Mouse (Mus musculus) forebrain, postnatal 0 days (tissue): ENCODE data around the gene Fat3. TPM values are rescaled to one million over a fixed set of nuclear protein-coding genes. Genes with fewer than 3 reads are reported as not detected.

Experiments
- ATAC-seq: fragments of 200-750 bp; cut with Nextera tagmentation; 2 replicates; pipeline ENCODE4 v1.8.0; 2017; ENCODE audit warnings: mild to moderate bottlenecking, moderate library complexity
- DNase-seq: peaks from one replicate; pipeline ENCODE4 v3.0.0-alpha.2; 2015
- H3K27ac ChIP-seq: fragments of 300-500 bp; sonication (generic); 2 replicates; pipeline ENCODE4 v1.5.1; 2014; ENCODE audit warnings: low read depth, mild to moderate bottlenecking, antibody characterized with exemption, low read length, moderate library complexity, mixed read lengths
- H3K27me3 ChIP-seq: fragments of 300-500 bp; sonication (generic); 2 replicates; pipeline ENCODE4 v1.6.1; 2014; ENCODE audit warnings: mild to moderate bottlenecking, low read length, mixed read lengths; ENCODE audit not compliant: insufficient read depth
- H3K36me3 ChIP-seq: fragments of 300-500 bp; sonication (generic); 2 replicates; pipeline ENCODE4 v1.6.1; 2014; ENCODE audit warnings: mild to moderate bottlenecking, moderate library complexity; ENCODE audit not compliant: insufficient read depth
- H3K4me1 ChIP-seq: fragments of 300-500 bp; sonication (generic); 2 replicates; pipeline ENCODE4 v1.6.1; 2014; ENCODE audit warnings: antibody characterized with exemption; ENCODE audit not compliant: insufficient read depth
- H3K4me2 ChIP-seq: fragments of 300-500 bp; sonication (generic); 2 replicates; pipeline ENCODE4 v1.6.1; 2014; ENCODE audit warnings: low read depth, mild to moderate bottlenecking, moderate library complexity
- H3K4me3 ChIP-seq: fragments of 300-500 bp; sonication (generic); 2 replicates; pipeline ENCODE4 v1.5.1; 2014; ENCODE audit warnings: low read depth, low read length, mixed read lengths
- H3K9ac ChIP-seq: fragments of 300-500 bp; sonication (generic); 2 replicates; pipeline ENCODE4 v1.6.1; 2014; ENCODE audit warnings: mild to moderate bottlenecking
- H3K9me3 ChIP-seq: fragments of 300-500 bp; sonication (generic); 2 replicates; pipeline ENCODE4 v1.6.1; 2016; ENCODE audit warnings: low read length
- CTCF ChIP-seq: sonication (generic); IDR thresholded peaks from 2 replicates; pipeline ENCODE4 v1.5.1; 2016; ENCODE audit warnings: antibody characterized with exemption, control low read depth, low read depth
- WGBS: fragments of 180-500 bp; shearing (Covaris S2); extraction: QIAGEN DNeasy Blood & Tissue Kit; methylation state at CpG from one replicate; pipeline ENCODE4 v1.1.7; 2014; 5-methylcytosine and 5-hydroxymethylcytosine counted together
- polyA plus RNA-seq: library from polyadenylated mRNA; unstranded; fragments of >200 nt; fragmentation: Nextera tagmentation; extraction: Ambion mirVana; gene quantifications from 2 replicates; pipeline ENCODE4 v1.2.1, GENCODE M21; 2015
- total RNA-seq: library from RNA; depleted of rRNA; stranded (reverse); fragments of >200 nt; gene quantifications from 2 replicates; pipeline ENCODE4 v1.2.3, GENCODE M21; 2014; rRNA removed

Fat3 gene
- total RNA-seq (45.4 and 50.4 TPM in 2 replicates), polyA plus RNA-seq (3.9 and 5.6 TPM in 2 replicates)

- peak within 1 kb of the TSS; percentile 81 for H3K4me3 ChIP-seq
- no peaks in the 10 kb centered on the region for H3K9me3 ChIP-seq
- H3K9ac ChIP-seq: peak within 1 kb of the TSS; percentile 64
- H3K36me3 ChIP-seq: no peaks in the 10 kb centered on the region
- H3K27me3 ChIP-seq: no peaks in the 10 kb centered on the region
- ATAC-seq (peak; percentile 21; the same call in 1 of the 2 replicates), DNase-seq (peak; percentile 58)
- peak within 1 kb of the TSS; percentile 83 for H3K4me2 ChIP-seq
- peak within 1 kb of the TSS; percentile 84 for H3K27ac ChIP-seq
- 0 out of 2 replicates have a peak, but pooled peaks cover 8% of the 10 kb centered on the region for H3K4me1 ChIP-seq
- 2% methylated on average over 21 of the region's 21 CpGs for WGBS
- TF ChIP-seq CTCF: no peak
Measured at GRCm38 (mm10) chr9:16501186-16501711, at the start of gene Fat3. Gene Fat3, minus strand, starts transcription at chr9:16501285.

GRCm38 (mm10) chr9:16532884-16533283, 31.8 kb upstream of the Fat3 start:
- no peak for ATAC-seq

DNA sequence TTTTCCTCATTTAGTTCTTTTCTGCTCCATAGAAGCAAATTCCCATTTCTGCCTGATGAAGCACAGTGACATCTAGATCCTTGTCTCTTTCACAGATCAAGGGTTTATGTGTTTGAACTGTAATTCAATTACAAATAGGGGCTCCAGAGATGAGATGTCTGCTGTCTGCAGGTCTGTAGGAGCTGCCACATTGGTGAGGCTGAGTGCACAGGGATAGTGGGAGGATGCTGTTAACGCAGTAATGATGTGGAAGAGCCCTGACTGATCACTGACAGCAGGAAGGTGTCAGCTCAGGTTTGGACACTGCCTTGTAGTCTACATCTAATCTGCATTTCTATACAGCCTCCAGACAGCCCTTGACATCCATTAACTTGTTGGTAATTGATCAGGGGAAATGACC, 16.5 kb upstream of the Fat3 start:
- H3K9me3 ChIP-seq: no peaks in the 10 kb centered on the region
- ATAC-seq (no peak), DNase-seq (no peak)
- WGBS: 78% methylated on average over 1 of the region's 1 CpGs
- H3K36me3 ChIP-seq: no peaks in the 10 kb centered on the region
- no peaks in the 10 kb centered on the region for H3K27me3 ChIP-seq
- H3K9ac ChIP-seq: no peak overlapping the region
- H3K27ac ChIP-seq: no peak overlapping the region
- no peaks in the 10 kb centered on the region for H3K4me1 ChIP-seq
- no peak overlapping the region for H3K4me3 ChIP-seq
- no peak for TF ChIP-seq CTCF
- no peak overlapping the region for H3K4me2 ChIP-seq

More at GRCm38 (mm10) chr9:16532884-16533283, 31.8 kb upstream of the Fat3 start:
- no peak overlapping the region for H3K27ac ChIP-seq
- no peaks in the 10 kb centered on the region for H3K36me3 ChIP-seq
- WGBS: 30% methylated on average over 1 of the region's 1 CpGs
- no peaks in the 10 kb centered on the region for H3K4me1 ChIP-seq
- H3K4me2 ChIP-seq: no peak overlapping the region
- no peaks in the 10 kb centered on the region for H3K9me3 ChIP-seq
- no peaks in the 10 kb centered on the region for H3K27me3 ChIP-seq
- no peak for TF ChIP-seq CTCF
- H3K9ac ChIP-seq: no peak overlapping the region
- H3K4me3 ChIP-seq: no peak overlapping the region
- no peak for DNase-seq

DNA sequence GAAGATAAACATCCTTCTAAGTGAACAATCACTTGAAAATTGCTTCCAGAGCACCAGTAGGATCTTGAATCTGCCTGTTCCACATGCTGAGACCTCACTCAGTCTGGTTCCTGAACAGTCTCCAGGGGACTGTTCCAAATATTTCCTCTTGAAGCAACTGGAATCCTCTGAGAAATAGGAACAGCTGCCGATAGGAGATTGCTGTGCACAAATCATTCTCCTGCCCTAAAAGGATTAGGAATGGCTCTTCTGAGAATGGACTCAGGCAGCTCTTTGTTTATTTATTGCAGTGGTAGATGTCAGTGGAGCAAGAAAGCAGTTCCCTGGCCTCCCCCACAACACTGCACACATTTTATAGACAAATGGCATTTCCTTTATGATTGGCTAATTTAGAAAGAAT, 10.9 kb upstream of the Fat3 start:
- Histone ChIP-seq H3K4me3 (no peak overlapping the region), H3K36me3 (no peaks in the 10 kb centered on the region), H3K4me1 (no peaks in the 10 kb centered on the region), H3K9me3 (no peaks in the 10 kb centered on the region), H3K4me2 (no peak overlapping the region), H3K9ac (no peak overlapping the region), H3K27me3 (no peaks in the 10 kb centered on the region), H3K27ac (no peak overlapping the region)
- 31% methylated on average over 1 of the region's 1 CpGs for WGBS
- ATAC-seq: no peak
- no peak for TF ChIP-seq CTCF
- no peak for DNase-seq

- H3K9ac ChIP-seq: no peak overlapping the region
- 0 out of 2 replicates have a peak, but pooled peaks cover 1% of the 10 kb centered on the region for H3K4me1 ChIP-seq
Measured at GRCm38 (mm10) chr9:16503776-16504175, 2.7 kb upstream of the Fat3 start.

GRCm38 (mm10) chr9:16502673-16503343, 1.7 kb upstream of the Fat3 start:
- no peaks in the 10 kb centered on the region for H3K9me3 ChIP-seq
- peak overlapping the region; percentile 64 for H3K9ac ChIP-seq
- no peaks in the 10 kb centered on the region for H3K36me3 ChIP-seq
- WGBS: 12% methylated on average over 13 of the region's 13 CpGs
- ATAC-seq (no peak), DNase-seq (no peak)
- peak overlapping the region; percentile 81 for H3K4me3 ChIP-seq
- no peaks in the 10 kb centered on the region for H3K27me3 ChIP-seq
- TF ChIP-seq CTCF: no peak
- H3K27ac ChIP-seq: peak overlapping the region; percentile 84
- H3K4me2 ChIP-seq: peak overlapping the region; percentile 83
- H3K4me1 ChIP-seq: 0 out of 2 replicates have a peak, but pooled peaks cover 8% of the 10 kb centered on the region

More at GRCm38 (mm10) chr9:16503776-16504175, 2.7 kb upstream of the Fat3 start:
- Histone ChIP-seq H3K27me3 (no peaks in the 10 kb centered on the region), H3K4me3 (no peak overlapping the region), H3K27ac (no peak overlapping the region), H3K4me2 (no peak overlapping the region), H3K9me3 (no peaks in the 10 kb centered on the region), H3K36me3 (no peaks in the 10 kb centered on the region)
- DNase-seq: no peak
- 76% methylated on average over 2 of the region's 2 CpGs for WGBS
- no peak for TF ChIP-seq CTCF
- ATAC-seq: no peak
